Mouse (Mus musculus): Measurements from ENCODE around the gene Fnip2.

DNA sequence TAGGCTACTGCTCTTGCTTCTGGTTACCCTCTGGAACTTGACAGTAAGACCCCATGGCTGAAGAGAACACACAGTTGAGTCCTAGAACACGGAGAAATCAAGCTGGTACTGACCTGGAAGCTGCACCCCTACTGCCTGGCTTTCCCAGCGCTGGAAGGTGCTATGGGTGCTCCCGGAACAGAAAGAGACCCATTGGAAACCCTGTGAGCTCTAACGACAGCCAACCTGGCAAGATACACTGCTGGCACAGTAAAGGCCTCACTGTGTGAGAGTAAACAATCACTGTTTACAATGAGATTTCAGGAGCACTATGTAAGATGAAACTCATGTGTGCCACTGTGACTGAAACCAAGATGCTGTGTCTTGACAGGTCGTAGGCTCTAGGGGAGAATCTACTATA, 152.5 kb downstream of the Fnip2 start:
- TF ChIP-seq ZNF384 (IDR thresholded peaks at IDR 0.05; ENCODE audit: low read depth, low read length) (no peak), ZC3H11A (IDR thresholded peaks at IDR 0.05; ENCODE audit: borderline replicate concordance, low read depth, low read length) (no peak)
